Mouse (Mus musculus) stomach, adult 2 months (tissue): ENCODE results near the gene Gm17535. TPM values are rescaled to one million over a fixed set of nuclear protein-coding genes. Genes with fewer than 3 reads are reported as not detected.

ENCODE experiments used
- polyA plus RNA-seq: library from polyadenylated mRNA; depleted of rRNA; stranded (reverse); fragments of >200 nt; gene quantifications from 2 replicates; pipeline ENCODE4 v1.2.3, GENCODE M21; 2012; rRNA removed

The Gm17535 gene
- polyA plus RNA-seq, result not detected in 2 replicates

DNA sequence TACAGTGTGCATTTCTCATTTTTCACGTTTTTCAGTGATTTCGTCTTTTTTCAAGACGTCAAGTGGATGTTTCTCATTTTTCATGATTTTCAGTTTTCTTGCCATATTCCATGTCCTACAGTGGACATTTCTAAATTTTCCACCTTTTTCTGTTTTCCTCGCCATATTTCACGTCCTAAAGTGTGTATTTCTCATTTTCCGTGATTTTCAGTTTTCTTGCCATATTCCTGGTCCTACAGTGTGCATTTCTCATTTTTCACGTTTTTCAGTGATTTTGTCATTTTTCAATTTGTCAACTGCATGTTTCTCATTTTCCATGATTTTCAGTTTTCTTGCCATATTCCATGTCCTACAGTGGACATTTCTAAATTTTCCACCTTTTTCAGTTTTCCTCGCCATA is at the start of gene Gm17535:
Gene Gm17535, plus strand, starts transcription at position 301 of the 400 bp plus-strand sequence.

DNA sequence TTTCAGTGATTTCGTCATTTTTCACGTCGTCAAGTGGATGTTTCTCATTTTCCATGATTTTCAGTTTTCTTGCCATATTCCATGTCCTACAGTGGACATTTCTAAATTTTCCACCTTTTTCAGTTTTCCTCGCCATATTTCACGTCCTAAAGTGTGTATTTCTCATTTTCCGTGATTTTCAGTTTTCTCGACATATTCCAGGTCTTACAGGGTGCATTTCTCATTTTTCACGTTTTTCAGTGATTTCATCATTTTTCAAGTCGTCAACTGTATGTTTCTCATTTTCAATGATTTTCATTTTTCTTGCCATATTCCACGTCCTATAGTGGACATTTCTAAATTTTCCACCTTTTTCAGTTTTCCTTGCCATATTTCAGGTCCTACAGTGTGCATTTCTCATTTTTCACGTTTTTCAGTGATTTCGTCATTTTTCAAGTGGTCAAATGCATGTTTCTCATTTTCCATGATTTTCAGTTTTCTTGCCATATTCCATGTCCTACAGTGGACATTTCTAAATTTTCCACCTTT is 33.9 kb upstream of the Gm17535 start, which contains the start of gene Gm10722:
Gene Gm10722, plus strand, starts transcription at position 478 of the 528 bp plus-strand sequence.

DNA sequence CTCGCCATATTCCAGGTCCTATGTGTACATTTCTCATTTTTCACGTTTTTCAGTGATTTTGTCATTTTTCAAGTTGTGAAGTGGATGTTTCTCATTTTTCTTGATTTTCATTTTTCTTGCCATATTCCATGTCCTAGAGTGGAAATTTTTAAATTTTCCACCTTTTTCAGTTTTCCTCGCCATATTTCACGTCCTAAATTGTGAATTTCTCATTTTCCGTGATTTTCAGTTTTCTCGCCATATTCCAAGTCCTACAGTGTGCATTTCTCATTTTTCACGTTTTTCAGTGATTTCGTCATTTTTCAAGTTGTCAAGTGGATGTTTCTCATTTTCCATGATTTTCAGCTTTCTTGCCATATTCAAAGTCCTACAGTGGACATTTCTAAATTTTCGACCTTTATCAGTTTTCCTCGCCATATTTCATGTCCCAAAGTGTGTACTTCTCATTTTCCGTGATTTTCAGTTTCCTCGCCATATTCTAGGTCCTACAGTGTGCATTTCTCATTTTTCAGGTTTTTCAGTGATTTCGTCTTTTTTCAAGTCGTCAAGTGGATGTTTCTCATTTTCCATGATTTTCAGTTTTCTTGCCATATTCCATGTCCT is 31.5 kb upstream of the Gm17535 start, which contains the start of gene Gm11168:
Gene Gm11168, plus strand, starts transcription at position 553 of the 603 bp plus-strand sequence.

DNA sequence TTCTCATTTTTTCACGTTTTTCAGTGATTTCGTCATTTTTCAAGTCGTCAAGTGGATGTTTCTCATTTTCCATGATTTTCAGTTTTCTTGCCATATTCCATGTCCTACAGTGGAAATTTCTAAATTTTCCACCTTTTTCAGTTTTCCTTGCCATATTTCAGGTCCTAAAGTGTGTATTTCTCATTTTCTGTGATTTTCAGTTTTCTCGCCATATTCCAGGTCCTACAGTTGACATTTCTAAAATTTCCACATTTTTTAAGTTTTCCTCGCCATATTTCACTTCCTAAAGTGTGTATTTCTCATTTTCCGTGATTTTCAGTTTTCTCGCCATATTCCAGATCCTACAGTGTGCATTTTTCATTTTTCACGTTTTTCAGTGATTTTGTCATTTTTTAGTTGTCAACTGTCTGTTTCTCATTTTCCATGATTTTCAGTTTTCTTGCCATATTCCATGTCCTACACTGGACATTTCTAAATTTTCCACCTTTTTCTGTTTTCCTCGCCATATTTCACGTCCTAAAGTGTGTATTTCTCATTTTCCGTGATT is 21.6 kb upstream of the Gm17535 start, which contains the start of gene Gm10721:
Gene Gm10721, plus strand, starts transcription at position 408 of the 547 bp plus-strand sequence.

DNA sequence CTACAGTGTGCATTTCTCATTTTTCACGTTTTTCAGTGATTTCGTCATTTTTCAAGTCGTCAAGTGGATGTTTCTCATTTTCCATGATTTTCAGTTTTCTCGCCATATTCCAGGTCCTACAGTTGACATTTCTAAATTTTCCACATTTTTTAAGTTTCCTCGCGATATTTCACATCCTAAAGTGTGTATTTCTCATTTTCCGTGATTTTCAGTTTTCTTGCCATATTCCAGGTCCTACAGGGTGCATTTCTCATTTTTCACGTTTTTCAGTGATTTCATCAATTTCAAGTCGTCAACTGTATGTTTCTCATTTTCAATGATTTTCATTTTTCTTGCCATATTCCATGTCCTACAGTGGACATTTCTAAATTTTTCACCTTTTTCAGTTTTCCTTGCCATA is 19.0 kb upstream of the Gm17535 start, which contains the start of gene Gm10720:
Gene Gm10720, plus strand, starts transcription at position 301 of the 400 bp plus-strand sequence.

DNA sequence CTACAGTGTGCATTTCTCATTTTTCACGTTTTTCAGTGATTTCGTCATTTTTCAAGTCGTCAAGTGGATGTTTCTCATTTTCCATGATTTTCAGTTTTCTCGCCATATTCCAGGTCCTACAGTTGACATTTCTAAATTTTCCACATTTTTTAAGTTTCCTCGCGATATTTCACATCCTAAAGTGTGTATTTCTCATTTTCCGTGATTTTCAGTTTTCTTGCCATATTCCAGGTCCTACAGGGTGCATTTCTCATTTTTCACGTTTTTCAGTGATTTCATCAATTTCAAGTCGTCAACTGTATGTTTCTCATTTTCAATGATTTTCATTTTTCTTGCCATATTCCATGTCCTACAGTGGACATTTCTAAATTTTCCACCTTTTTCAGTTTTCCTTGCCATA is 17.3 kb upstream of the Gm17535 start, which contains the start of gene Gm10719:
Gene Gm10719, plus strand, starts transcription at position 301 of the 400 bp plus-strand sequence.

DNA sequence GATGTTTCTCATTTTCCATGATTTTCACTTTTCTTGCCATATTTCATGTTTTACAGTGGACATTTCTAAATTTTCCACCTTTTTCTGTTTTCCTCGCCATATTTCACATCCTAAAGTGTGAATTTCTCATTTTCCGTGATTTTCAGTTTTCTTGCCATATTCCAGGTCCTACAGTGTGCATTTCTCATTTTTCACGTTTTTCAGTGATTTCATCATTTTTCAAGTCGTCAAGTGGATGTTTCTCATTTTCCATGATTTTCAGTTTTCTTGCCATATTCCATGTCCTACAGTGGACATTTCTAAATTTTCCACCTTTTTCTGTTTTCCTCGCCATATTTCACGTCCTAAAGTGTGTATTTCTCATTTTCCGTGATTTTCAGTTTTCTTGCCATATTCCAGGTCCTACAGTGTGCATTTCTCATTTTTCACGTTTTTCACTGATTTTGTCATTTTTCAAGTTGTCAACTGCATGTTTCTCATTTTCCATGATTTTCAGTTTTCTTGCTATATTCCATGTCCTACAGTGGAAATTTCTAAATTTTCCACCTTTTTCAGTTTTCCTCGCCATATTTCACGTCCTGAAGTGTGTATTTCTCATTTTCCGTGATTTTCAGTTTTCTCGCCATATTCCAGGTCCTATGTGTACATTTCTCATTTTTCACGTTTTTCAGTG is 11.0 kb upstream of the Gm17535 start, which contains the start of gene Gm10718:
Gene Gm10718, plus strand, starts transcription at position 236 of the 673 bp plus-strand sequence.

DNA sequence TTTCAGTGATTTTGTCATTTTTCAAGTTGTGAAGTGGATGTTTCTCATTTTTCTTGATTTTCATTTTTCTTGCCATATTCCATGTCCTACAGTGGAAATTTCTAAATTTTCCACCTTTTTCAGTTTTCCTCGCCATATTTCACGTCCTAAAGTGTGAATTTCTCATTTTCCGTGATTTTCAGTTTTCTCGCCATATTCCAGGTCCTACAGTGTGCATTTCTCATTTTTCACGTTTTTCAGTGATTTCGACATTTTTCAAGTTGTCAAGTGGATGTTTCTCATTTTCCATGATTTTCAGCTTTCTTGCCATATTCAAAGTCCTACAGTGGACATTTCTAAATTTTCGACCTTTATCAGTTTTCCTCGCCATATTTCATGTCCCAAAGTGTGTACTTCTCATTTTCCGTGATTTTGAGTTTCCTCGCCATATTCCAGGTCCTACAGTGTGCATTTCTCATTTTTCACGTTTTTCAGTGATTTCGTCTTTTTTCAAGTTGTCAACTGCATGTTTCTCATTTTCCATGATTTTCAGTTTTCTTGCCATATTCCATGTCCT is 9.4 kb upstream of the Gm17535 start, which contains the start of gene Gm10717:
Gene Gm10717, plus strand, starts transcription at position 506 of the 556 bp plus-strand sequence.

DNA sequence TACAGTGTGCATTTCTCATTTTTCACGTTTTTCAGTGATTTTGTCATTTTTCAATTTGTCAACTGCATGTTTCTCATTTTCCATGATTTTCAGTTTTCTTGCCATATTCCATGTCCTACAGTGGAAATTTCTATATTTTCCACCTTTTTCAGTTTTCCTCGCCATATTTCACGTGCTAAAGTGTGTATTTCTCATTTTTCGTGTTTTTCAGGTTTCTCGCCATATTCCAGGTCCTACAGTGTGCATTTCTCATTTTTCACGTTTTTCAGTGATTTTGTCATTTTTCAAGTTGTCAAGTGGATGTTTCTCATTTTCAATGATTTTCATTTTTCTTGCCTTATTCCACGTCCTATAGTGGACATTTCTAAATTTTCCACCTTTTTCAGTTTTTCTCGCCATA is 2.2 kb downstream of the Gm17535 start, which contains the start of gene Gm10715:
Gene Gm10715, plus strand, starts transcription at position 301 of the 400 bp plus-strand sequence.

Other genes starting within 250 kb of the Gm17535 start
- not detected in 2 replicates for gene Gm10722, start 33.7 kb upstream of the Gm17535 start, polyA plus RNA-seq
- not detected in 2 replicates for gene Gm11168, start 31.3 kb upstream of the Gm17535 start, polyA plus RNA-seq
- not detected in 2 replicates for gene Gm10721, start 21.5 kb upstream of the Gm17535 start, polyA plus RNA-seq
- gene Gm10720, start 18.9 kb upstream of the Gm17535 start, polyA plus RNA-seq, result not detected in 2 replicates
- not detected in 2 replicates for gene Gm10719, start 17.2 kb upstream of the Gm17535 start, polyA plus RNA-seq
- not detected in 2 replicates for gene Gm10718, start 11.1 kb upstream of the Gm17535 start, polyA plus RNA-seq
- not detected in 2 replicates for gene Gm10717, start 9.2 kb upstream of the Gm17535 start, polyA plus RNA-seq
- gene Gm10715, start 2.3 kb downstream of the Gm17535 start, polyA plus RNA-seq, result not detected in 2 replicates